Mouse (Mus musculus): Measurements from ENCODE around the gene Kif26b. TPM values are rescaled to one million over a fixed set of nuclear protein-coding genes. Genes with fewer than 3 reads are reported as not detected.
A peak's percentile ranks its signal among the peaks of the same experiment; 100 is the strongest.

Kif26b gene
- polyA plus RNA-seq, 1 experiment from 2014 or later: 5.3 TPM

GRCm38 (mm10) chr1:178677160-178677559, 148.2 kb downstream of the Kif26b start:
- ATAC-seq (ENCODE audit: insufficient number of reproducible peaks, low FRiP score, low TSS enrichment, low read depth): no peak
- H3K4me2 ChIP-seq: no peak overlapping the region
- no peaks in the 10 kb centered on the region for H3K9me3 ChIP-seq
- H3K4me3 ChIP-seq: no peak overlapping the region
- peaks cover 4% of the 10 kb centered on the region; the same call in 1 of the 2 replicates for H3K27me3 ChIP-seq
- no peak overlapping the region for H3K9ac ChIP-seq
- H3K27ac ChIP-seq: no peak overlapping the region
- 38% methylated on average over 12 of the region's 12 CpGs for WGBS
- H3K4me1 ChIP-seq: no peaks in the 10 kb centered on the region
- 0 out of 2 replicates have a peak, but pooled peaks cover 4% of the 10 kb centered on the region for H3K36me3 ChIP-seq

GRCm38 (mm10) chr1:178677630-178678221, 148.8 kb downstream of the Kif26b start:
- Histone ChIP-seq H3K36me3 (0 out of 2 replicates have a peak, but pooled peaks cover 4% of the 10 kb centered on the region), H3K4me3 (no peak overlapping the region), H3K4me1 (no peaks in the 10 kb centered on the region), H3K27me3 (peaks cover 4% of the 10 kb centered on the region; the same call in 1 of the 2 replicates), H3K9ac (no peak overlapping the region), H3K4me2 (no peak overlapping the region), H3K27ac (no peak overlapping the region), H3K9me3 (no peaks in the 10 kb centered on the region)
- no peak for ATAC-seq (ENCODE audit: insufficient number of reproducible peaks, low FRiP score, low TSS enrichment, low read depth)
- WGBS: 77% methylated on average over 4 of the region's 4 CpGs

- 26% methylated on average over 10 of the region's 10 CpGs for WGBS
- H3K9me3 ChIP-seq: no peaks in the 10 kb centered on the region
- H3K4me1 ChIP-seq: peaks cover 9% of the 10 kb centered on the region
- peak; percentile 42; the same call in 1 of the 2 replicates for ATAC-seq (ENCODE audit: insufficient number of reproducible peaks, low FRiP score, low TSS enrichment, low read depth)
- no peaks in the 10 kb centered on the region for H3K27me3 ChIP-seq
- no peak overlapping the region for H3K4me2 ChIP-seq
- 0 out of 2 replicates have a peak, but pooled peaks cover 4% of the 10 kb centered on the region for H3K36me3 ChIP-seq
- no peak overlapping the region for H3K4me3 ChIP-seq
- H3K27ac ChIP-seq: no peak overlapping the region
- H3K9ac ChIP-seq: no peak overlapping the region
Measured at GRCm38 (mm10) chr1:178683631-178684030, 154.7 kb downstream of the Kif26b start.

- no peak for ATAC-seq (ENCODE audit: insufficient number of reproducible peaks, low FRiP score, low TSS enrichment, low read depth)
- Histone ChIP-seq H3K9ac (no peak overlapping the region), H3K9me3 (no peaks in the 10 kb centered on the region), H3K4me3 (no peak overlapping the region), H3K27ac (no peak overlapping the region), H3K4me1 (peaks cover 9% of the 10 kb centered on the region), H3K4me2 (no peak overlapping the region), H3K27me3 (peaks cover 3% of the 10 kb centered on the region), H3K36me3 (no peaks in the 10 kb centered on the region)
- WGBS: 82% methylated on average over 8 of the region's 8 CpGs
Measured at GRCm38 (mm10) chr1:178684991-178685680, 156.2 kb downstream of the Kif26b start.

- Histone ChIP-seq H3K36me3 (no peaks in the 10 kb centered on the region), H3K9me3 (no peaks in the 10 kb centered on the region), H3K27ac (no peak overlapping the region), H3K9ac (no peak overlapping the region), H3K4me1 (peaks cover 9% of the 10 kb centered on the region), H3K4me2 (no peak overlapping the region), H3K4me3 (no peak overlapping the region), H3K27me3 (peaks cover 3% of the 10 kb centered on the region)
- no peak for ATAC-seq (ENCODE audit: insufficient number of reproducible peaks, low FRiP score, low TSS enrichment, low read depth)
Measured at GRCm38 (mm10) chr1:178686881-178687280, 158.0 kb downstream of the Kif26b start.

GRCm38 (mm10) chr1:178689512-178689911, 160.6 kb downstream of the Kif26b start:
- no peak overlapping the region for H3K9ac ChIP-seq
- no peak overlapping the region for H3K27ac ChIP-seq
- no peak overlapping the region for H3K4me2 ChIP-seq
- no peak overlapping the region for H3K4me3 ChIP-seq
- no peaks in the 10 kb centered on the region for H3K36me3 ChIP-seq
- ATAC-seq (ENCODE audit: insufficient number of reproducible peaks, low FRiP score, low TSS enrichment, low read depth): no peak
- no peaks in the 10 kb centered on the region for H3K4me1 ChIP-seq
- H3K27me3 ChIP-seq: peaks cover 6% of the 10 kb centered on the region
- H3K9me3 ChIP-seq: no peaks in the 10 kb centered on the region
- WGBS: 57% methylated on average over 4 of the region's 4 CpGs

GRCm38 (mm10) chr1:178691679-178692078, 162.8 kb downstream of the Kif26b start:
- Histone ChIP-seq H3K9ac (no peak overlapping the region), H3K4me3 (no peak overlapping the region), H3K36me3 (no peaks in the 10 kb centered on the region), H3K27ac (no peak overlapping the region), H3K4me2 (no peak overlapping the region), H3K4me1 (no peaks in the 10 kb centered on the region), H3K9me3 (no peaks in the 10 kb centered on the region), H3K27me3 (peaks cover 6% of the 10 kb centered on the region)
- 90% methylated on average over 3 of the region's 3 CpGs for WGBS
- no peak for ATAC-seq (ENCODE audit: insufficient number of reproducible peaks, low FRiP score, low TSS enrichment, low read depth)

GRCm38 (mm10) chr1:178700102-178700501, 171.2 kb downstream of the Kif26b start:
- no peak overlapping the region for H3K27ac ChIP-seq
- H3K4me3 ChIP-seq: no peak overlapping the region
- H3K9ac ChIP-seq: no peak overlapping the region
- H3K4me1 ChIP-seq: no peaks in the 10 kb centered on the region
- H3K27me3 ChIP-seq: peaks cover 18% of the 10 kb centered on the region; the same call in 1 of the 2 replicates
- ATAC-seq (ENCODE audit: insufficient number of reproducible peaks, low FRiP score, low TSS enrichment, low read depth): no peak
- H3K36me3 ChIP-seq: no peaks in the 10 kb centered on the region
- no peak overlapping the region for H3K4me2 ChIP-seq
- no peaks in the 10 kb centered on the region for H3K9me3 ChIP-seq
- 40% methylated on average over 4 of the region's 4 CpGs for WGBS

- peaks cover 17% of the 10 kb centered on the region; the same call in 1 of the 2 replicates for H3K27me3 ChIP-seq
- H3K4me3 ChIP-seq: no peak overlapping the region
- no peak overlapping the region for H3K9ac ChIP-seq
- WGBS: 72% methylated on average over 8 of the region's 8 CpGs
- ATAC-seq (ENCODE audit: insufficient number of reproducible peaks, low FRiP score, low TSS enrichment, low read depth): no peak
- no peaks in the 10 kb centered on the region for H3K4me1 ChIP-seq
- no peaks in the 10 kb centered on the region for H3K36me3 ChIP-seq
- H3K9me3 ChIP-seq: no peaks in the 10 kb centered on the region
- no peak overlapping the region for H3K27ac ChIP-seq
- H3K4me2 ChIP-seq: no peak overlapping the region
Measured at GRCm38 (mm10) chr1:178703496-178703895, 174.6 kb downstream of the Kif26b start.

- peaks cover 13% of the 10 kb centered on the region; the same call in 1 of the 2 replicates for H3K27me3 ChIP-seq
- no peaks in the 10 kb centered on the region for H3K4me1 ChIP-seq
- no peak overlapping the region for H3K9ac ChIP-seq
- H3K4me2 ChIP-seq: no peak overlapping the region
- H3K27ac ChIP-seq: no peak overlapping the region
- H3K9me3 ChIP-seq: no peaks in the 10 kb centered on the region
- ATAC-seq (ENCODE audit: insufficient number of reproducible peaks, low FRiP score, low TSS enrichment, low read depth): no peak
- WGBS: 28% methylated on average over 7 of the region's 7 CpGs
- H3K36me3 ChIP-seq: no peaks in the 10 kb centered on the region
- H3K4me3 ChIP-seq: no peak overlapping the region
Measured at GRCm38 (mm10) chr1:178707925-178708351, 179.0 kb downstream of the Kif26b start.

GRCm38 (mm10) chr1:178708356-178708755, 179.4 kb downstream of the Kif26b start:
- H3K4me3 ChIP-seq: no peak overlapping the region
- no peak overlapping the region for H3K4me2 ChIP-seq
- peaks cover 13% of the 10 kb centered on the region; the same call in 1 of the 2 replicates for H3K27me3 ChIP-seq
- no peak overlapping the region for H3K9ac ChIP-seq
- no peaks in the 10 kb centered on the region for H3K4me1 ChIP-seq
- no peak for ATAC-seq (ENCODE audit: insufficient number of reproducible peaks, low FRiP score, low TSS enrichment, low read depth)
- no peaks in the 10 kb centered on the region for H3K9me3 ChIP-seq
- no peaks in the 10 kb centered on the region for H3K36me3 ChIP-seq
- WGBS: 67% methylated on average over 1 of the region's 1 CpGs
- H3K27ac ChIP-seq: no peak overlapping the region

- Histone ChIP-seq H3K27me3 (peaks cover 8% of the 10 kb centered on the region; the same call in 1 of the 2 replicates), H3K4me3 (no peak overlapping the region), H3K27ac (no peak overlapping the region), H3K4me1 (no peaks in the 10 kb centered on the region), H3K36me3 (no peaks in the 10 kb centered on the region), H3K9ac (no peak overlapping the region), H3K4me2 (no peak overlapping the region), H3K9me3 (no peaks in the 10 kb centered on the region)
- 88% methylated on average over 9 of the region's 9 CpGs for WGBS
- no peak for ATAC-seq (ENCODE audit: insufficient number of reproducible peaks, low FRiP score, low TSS enrichment, low read depth)
Measured at GRCm38 (mm10) chr1:178712189-178712873, 183.4 kb downstream of the Kif26b start.
